Mouse (Mus musculus) MEL-GATA-1-ER (cell line): Measurements from ENCODE around the gene Slc25a15.

Experiments
- DNase-seq: peaks from one replicate; pipeline ENCODE4 v3.0.0-alpha.2; 2012; ENCODE audit warnings: low read depth; ENCODE audit errors: extremely low read depth

Gene Slc25a15

GRCm38 (mm10) chr8:22398142-22398951 lies at the start of gene Slc25a15:
Gene Slc25a15 (minus strand): TSS chr8:22398597.
- peak; percentile 53 for DNase-seq

- no peak for DNase-seq
Measured at GRCm38 (mm10) chr8:22411971-22412370, 13.6 kb upstream of the Slc25a15 start.

- peak; percentile 90 for DNase-seq
Measured at GRCm38 (mm10) chr8:22411282-22411702, 12.9 kb upstream of the Slc25a15 start, which contains the start of gene Mrps31. Gene Mrps31 (plus strand): TSS chr8:22411361.

GRCm38 (mm10) chr8:22410688-22411281 lies 12.4 kb upstream of the Slc25a15 start:
- no peak for DNase-seq

GRCm38 (mm10) chr8:22405733-22406132 lies 7.3 kb upstream of the Slc25a15 start:
- DNase-seq: no peak

GRCm38 (mm10) chr8:22403235-22403634 lies 4.8 kb upstream of the Slc25a15 start:
- DNase-seq: no peak

GRCm38 (mm10) chr8:22400593-22400992 lies 2.2 kb upstream of the Slc25a15 start:
- no peak for DNase-seq

- DNase-seq: no peak
Measured at GRCm38 (mm10) chr8:22399285-22399880, 986 bp upstream of the Slc25a15 start.

GRCm38 (mm10) chr8:22397811-22398141 lies 621 bp downstream of the Slc25a15 start:
- DNase-seq: no peak

GRCm38 (mm10) chr8:22395256-22395655 lies 3.1 kb downstream of the Slc25a15 start:
- DNase-seq: no peak

GRCm38 (mm10) chr8:22394471-22394870 lies 3.9 kb downstream of the Slc25a15 start:
- no peak for DNase-seq

GRCm38 (mm10) chr8:22390766-22391463 lies 7.5 kb downstream of the Slc25a15 start:
- no peak for DNase-seq

GRCm38 (mm10) chr8:22389874-22390273 lies 8.5 kb downstream of the Slc25a15 start:
- no peak for DNase-seq

GRCm38 (mm10) chr8:22385158-22385557 lies 13.2 kb downstream of the Slc25a15 start:
- DNase-seq: no peak

GRCm38 (mm10) chr8:22382824-22383595 lies 15.4 kb downstream of the Slc25a15 start:
- DNase-seq: no peak

GRCm38 (mm10) chr8:22380934-22381333 lies 17.5 kb downstream of the Slc25a15 start:
- no peak for DNase-seq

- DNase-seq: no peak
Measured at GRCm38 (mm10) chr8:22376903-22377302, 21.5 kb downstream of the Slc25a15 start.

- DNase-seq: no peak
Measured at GRCm38 (mm10) chr8:22376311-22376710, 22.1 kb downstream of the Slc25a15 start.

- DNase-seq: no peak
Measured at GRCm38 (mm10) chr8:22359882-22360281, 38.5 kb downstream of the Slc25a15 start.

GRCm38 (mm10) chr8:22359359-22359758 lies 39.0 kb downstream of the Slc25a15 start:
- DNase-seq: no peak

GRCm38 (mm10) chr8:22335426-22335825 lies 63.0 kb downstream of the Slc25a15 start:
- DNase-seq: no peak
